Mouse (Mus musculus): ENCODE results near the gene Zc3h14.
A peak's percentile ranks its signal among the peaks of the same experiment; 100 is the strongest.

Zc3h14 gene

DNA sequence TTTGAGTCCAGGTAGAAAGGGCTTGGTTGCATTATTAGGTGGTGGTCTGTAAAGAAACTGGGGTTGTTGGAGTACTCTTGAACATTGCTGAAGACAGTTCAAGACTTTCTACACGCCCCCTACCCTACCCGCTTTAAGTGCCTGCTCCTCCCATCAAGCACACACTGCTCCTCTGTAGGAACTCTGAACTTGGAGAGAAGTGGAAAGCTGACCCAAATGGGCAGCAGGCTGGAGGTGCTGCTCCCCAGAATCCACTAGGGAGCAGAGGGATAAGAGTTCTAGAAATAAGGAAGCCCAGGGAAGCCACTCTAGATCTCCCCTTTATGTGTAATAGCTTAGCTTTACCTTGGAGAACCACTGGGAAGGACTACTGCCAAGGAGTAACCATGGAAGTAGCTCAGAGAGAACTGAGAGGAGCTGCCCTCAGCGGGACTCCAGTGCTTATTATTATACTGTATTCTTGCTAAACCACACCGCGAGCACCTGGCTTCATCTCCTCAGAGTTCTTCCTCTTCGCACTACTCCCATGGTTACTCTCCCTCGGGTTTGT is 8.9 kb upstream of the Zc3h14 start:
- no peak for DNase-seq (ENCODE audit: low spot score in 2 of 2)

GRCm38 (mm10) chr12:98741011-98741501 is 5.7 kb upstream of the Zc3h14 start:
- DNase-seq (ENCODE audit: low spot score in 2 of 2) = no peak

DNA sequence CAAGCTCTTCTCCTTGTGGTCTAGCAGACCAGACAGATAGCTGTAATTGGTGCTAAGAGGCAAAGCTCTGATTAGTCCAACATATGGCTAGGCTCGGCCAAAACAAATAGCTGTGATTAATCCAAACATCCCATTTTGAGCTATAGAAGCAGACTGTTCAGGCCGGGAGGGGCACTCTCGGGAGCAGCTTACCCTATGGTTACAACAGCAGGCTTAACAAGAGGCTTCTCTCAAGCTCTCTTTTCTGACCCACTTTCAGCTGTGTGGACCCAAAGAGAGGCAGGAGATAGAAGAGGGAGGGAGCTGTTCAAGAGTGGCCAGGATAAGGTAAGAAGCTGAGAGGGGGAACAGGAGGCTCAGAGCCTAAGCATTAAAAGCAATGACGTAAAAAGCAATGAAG is 1.1 kb upstream of the Zc3h14 start:
- no peak for DNase-seq (ENCODE audit: low spot score in 2 of 2)

DNA sequence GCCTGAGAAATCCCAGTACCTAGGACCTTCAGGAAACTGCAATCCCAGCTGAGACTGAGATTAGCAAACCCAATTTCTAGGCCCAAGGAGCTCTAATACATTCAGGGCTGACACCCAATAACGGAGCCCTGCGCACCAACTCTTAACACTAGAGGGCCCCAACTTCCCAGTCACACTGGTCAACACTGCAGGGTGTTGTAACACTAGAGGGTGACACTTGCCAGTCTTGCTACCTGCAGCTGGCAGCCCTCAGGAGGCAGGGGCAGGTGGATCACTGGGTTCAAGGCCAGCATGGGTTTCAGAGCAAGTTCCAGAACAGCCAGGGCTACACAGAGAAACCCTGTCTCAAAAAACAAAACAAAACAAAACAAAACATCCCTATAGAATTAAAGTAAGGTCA is 633 bp upstream of the Zc3h14 start:
- DNase-seq (ENCODE audit: low spot score in 2 of 2) = peak in 1 of 2 experiments; percentile 13

GRCm38 (mm10) chr12:98747380-98747753 is 603 bp downstream of the Zc3h14 start:
- no peak for DNase-seq (ENCODE audit: low spot score in 2 of 2)

GRCm38 (mm10) chr12:98757636-98758035 is 10.9 kb downstream of the Zc3h14 start:
- DNase-seq (ENCODE audit: low spot score in 2 of 2) = no peak

- DNase-seq (ENCODE audit: low spot score in 2 of 2) = no peak
These were observed 12.9 kb downstream of the Zc3h14 start for GRCm38 (mm10) chr12:98759700-98760099.

DNA sequence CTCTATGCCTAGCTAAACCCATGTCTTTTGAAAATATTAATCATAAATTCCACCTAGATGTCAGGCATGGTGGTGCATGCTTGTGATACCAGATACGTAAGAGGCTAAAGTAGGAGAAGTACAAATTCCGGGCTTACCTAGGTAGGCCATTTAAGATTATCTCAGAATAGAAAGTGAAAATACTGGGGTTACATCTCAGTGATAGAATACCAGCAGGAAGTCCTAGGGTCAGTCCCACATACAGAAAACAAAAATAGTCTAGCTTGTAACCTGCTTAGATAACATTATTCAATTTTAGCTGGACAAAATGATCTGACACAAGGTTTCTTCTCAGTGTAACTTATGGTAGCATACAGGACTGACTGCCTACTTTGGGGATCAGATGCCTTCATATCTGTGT is 19.5 kb downstream of the Zc3h14 start:
- DNase-seq (ENCODE audit: low spot score in 2 of 2) = no peak

DNA sequence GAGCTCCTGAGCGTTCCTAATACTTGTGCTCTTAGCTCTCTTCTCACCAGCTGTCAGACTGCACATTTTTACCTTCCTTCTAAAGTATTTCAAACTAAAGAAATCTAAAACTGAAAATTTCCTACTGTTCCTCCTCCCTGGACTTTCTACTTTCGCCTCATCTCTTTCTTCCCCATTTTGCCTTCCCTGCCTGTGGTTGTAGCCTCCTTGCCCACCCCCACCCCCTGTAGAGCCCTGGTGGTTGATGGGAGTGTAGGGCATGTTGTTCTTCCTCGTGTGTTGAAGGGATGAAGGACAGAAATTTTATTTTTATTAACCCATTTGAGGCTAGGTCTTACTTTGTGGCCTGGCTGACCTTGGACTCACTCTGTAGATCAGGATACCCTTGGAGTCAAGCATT is 30.7 kb downstream of the Zc3h14 start:
- no peak for DNase-seq (ENCODE audit: low spot score in 2 of 2)

DNA sequence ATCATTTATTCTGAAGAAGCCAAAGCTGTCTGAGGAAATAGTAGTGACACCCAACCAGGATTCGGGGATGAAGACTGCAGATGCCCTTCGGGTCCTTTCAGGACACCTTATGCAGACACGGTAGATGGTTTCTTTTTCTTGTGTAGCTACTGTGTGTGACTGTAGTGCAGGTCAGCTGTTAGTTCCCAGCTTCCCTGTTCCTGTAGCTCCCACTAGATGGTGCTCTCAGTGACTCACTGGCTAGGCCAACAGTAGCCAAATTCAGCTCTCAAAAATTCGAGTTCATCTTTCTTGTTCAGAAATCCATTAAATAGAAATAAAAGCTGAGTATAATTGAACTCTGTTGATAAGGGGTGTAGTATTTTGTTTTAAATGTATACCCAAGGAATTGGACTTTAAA is 32.4 kb downstream of the Zc3h14 start:
- peak in 1 of 2 experiments; percentile 66 for DNase-seq (ENCODE audit: low spot score in 2 of 2)

- no peak for DNase-seq (ENCODE audit: low spot score in 2 of 2)
These were observed 37.5 kb downstream of the Zc3h14 start for GRCm38 (mm10) chr12:98784251-98784650.

DNA sequence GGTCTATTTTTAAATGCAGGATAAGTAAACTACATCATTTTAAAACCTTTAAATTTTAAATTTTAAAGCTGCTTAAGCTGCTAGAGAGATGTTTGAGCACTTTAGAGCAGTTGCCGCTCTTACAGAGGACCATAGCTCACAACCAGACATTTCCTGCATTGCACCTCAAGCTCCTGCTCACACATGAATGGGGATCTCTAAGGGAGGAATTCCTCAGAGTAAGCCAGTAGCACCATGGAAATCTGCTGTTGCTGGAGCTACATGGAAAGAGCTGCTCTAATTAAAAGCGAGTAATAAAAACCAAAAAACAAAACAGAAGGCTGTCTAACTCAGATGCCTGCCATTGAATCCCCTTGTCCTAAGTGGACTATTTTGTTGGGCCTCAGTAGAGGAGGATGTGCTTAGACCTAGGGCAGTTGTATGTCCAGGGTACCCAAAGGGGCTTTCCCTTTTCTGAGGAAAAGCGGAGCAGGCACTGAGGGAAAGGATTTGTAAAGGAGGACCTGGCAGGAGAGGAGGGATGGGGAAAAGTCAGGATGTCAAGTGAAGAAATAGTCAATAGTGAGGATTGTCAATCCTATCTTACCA is 49.1 kb downstream of the Zc3h14 start:
- DNase-seq (ENCODE audit: low spot score in 2 of 2) = no peak

GRCm38 (mm10) chr12:98800334-98800733 is 53.6 kb downstream of the Zc3h14 start:
- DNase-seq (ENCODE audit: low spot score in 2 of 2) = no peak

DNA sequence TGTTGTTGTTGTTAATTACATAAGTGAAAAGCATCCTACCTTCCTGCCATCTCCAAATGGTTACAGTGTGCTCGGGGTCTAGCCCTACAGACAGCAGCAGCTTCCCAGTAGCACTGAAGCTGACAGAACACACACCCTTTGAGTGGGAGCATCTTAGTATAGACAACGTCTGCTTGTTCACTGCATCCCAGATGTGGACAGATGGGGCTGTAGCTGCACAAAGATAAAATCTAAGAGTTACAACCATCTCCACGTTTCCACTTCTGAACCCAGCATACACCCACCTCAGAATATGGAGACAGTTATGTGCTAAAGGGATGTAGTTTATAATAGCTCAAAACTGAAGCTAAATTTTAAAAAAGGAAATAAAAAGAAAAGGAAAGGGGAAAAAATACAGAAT is 55.5 kb downstream of the Zc3h14 start:
- DNase-seq (ENCODE audit: low spot score in 2 of 2) = no peak

GRCm38 (mm10) chr12:98804078-98804748 is 57.4 kb downstream of the Zc3h14 start:
- no peak for DNase-seq (ENCODE audit: low spot score in 2 of 2)

- no peak for DNase-seq (ENCODE audit: low spot score in 2 of 2)
These were observed 74.0 kb downstream of the Zc3h14 start for GRCm38 (mm10) chr12:98820781-98821180.

DNA sequence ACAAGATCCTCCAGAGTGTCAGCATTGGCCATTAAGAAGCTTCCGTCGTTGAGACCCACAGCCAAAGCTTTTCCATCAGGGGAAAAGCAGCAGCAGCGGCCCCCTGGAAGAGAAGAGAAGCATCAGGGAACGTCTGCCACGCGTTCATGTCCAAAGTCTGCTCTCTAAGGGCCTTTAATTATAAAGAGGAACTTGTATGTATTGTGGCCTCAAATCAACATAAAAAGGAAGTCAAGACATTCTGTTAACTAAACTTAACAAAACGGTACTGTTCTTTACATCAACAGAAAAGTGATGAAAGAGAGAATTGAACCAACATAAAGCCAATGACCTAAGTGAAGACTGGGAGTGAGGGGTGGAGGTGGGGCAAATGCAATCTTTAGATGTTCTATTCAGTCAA is 84.4 kb downstream of the Zc3h14 start:
- DNase-seq (ENCODE audit: low spot score in 2 of 2) = no peak

DNA sequence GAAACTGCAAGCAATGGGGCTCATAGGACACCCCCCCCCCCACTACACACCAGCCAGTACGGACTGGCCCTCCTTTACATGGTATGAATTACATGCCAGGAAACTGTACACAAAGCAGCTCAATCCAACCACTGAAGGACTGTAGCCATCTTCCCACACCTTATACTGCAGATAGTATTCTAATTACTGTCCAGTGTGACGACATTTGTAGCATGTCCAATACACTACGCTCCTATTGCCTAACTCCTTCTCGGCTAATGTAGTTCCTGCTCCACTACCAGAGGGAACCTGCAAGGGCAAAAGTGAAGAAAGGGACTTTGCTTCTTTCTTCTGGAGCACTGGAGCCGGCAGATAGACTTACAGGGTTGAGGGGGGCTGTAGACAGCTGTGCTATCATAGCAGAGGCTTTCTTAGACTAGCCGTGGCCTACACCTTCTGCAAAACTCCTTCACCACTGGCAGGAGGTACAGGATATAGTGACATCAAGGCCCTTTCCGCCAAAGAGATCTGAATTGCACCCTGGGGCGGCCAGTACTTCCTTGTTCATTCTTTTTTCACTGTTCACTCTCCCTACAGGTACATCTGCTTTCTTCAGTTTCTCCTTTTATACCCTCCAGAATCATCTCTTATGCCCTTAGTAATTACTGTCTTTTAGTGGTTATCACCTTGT is 86.3 kb downstream of the Zc3h14 start:
- no peak for DNase-seq (ENCODE audit: low spot score in 2 of 2)

GRCm38 (mm10) chr12:98833901-98834300 is 87.1 kb downstream of the Zc3h14 start:
- DNase-seq (ENCODE audit: low spot score in 2 of 2) = no peak

DNA sequence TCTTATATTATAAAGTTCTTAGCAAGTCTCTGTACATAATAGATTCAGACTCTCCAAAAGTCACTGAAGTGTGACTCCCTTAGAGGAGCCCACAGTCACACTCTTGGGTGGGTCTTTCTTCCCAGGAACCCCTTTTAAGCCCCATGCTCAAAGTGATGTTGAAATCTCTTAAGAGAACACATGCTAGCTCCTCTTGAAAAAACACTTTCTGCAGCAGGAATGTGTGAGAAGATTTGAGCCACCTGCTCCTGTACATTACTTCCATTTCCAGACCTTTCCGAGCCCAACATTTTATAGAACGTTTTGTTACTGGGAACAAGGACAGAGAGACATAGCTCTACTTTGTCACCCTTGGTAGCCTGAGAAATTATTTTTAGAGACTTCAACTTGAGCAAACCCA is 88.1 kb downstream of the Zc3h14 start:
- no peak for DNase-seq (ENCODE audit: low spot score in 2 of 2)

- DNase-seq (ENCODE audit: low spot score in 2 of 2) = no peak
These were observed 88.7 kb downstream of the Zc3h14 start for GRCm38 (mm10) chr12:98835466-98835865.

Measured in frontal cortex, postnatal 36 days (tissue).